Mouse (Mus musculus): ENCODE measurements around the gene Zfp62.

DNA sequence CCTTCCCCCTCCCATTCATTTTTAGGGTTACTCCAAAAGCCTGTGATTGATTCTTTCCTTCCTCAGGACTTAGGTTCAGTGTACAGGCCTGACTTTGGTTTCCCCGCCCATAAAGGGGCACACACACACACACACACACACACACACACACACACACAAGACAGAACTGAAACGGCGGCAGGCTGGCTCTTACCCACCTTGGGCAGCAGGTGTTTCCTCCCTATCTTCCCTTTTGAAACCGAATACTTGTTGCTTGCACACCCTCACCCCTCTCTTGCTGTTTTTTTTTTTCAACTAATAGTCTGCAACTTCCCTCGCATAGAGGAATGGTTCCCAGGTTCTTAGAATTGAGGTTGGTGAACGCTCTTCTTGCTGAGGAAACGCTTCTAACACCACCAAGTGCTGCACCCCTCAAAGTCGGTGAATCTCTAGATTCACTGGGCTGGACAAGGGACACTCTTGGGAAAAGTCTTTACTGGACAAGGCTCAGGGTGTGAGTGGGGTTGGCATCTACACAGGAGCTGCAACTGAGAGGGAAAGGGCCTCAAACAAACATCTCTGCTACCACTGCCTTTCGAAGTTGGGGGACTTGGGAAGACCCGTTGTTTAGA, 46.8 kb downstream of the Zfp62 start:
- no peak for TF ChIP-seq CTCF (IDR thresholded peaks at IDR 0.05)
- TF ChIP-seq EP300 (IDR thresholded peaks at IDR 0.05), result no peak

All from lung, postnatal 0 days (tissue).